Mouse (Mus musculus): ENCODE measurements around the gene Wnt11. TPM values are rescaled to one million over a fixed set of nuclear protein-coding genes. Genes with fewer than 3 reads are reported as not detected.

The Wnt11 gene
- polyA plus RNA-seq, 1 experiment from 2014 or later = 2.0 TPM

GRCm38 (mm10) chr7:98895501-98896095, 60.7 kb downstream of the Wnt11 start:
- H3K36me3 ChIP-seq = no peaks in the 10 kb centered on the region
- H3K4me2 ChIP-seq = no peak overlapping the region
- H3K4me1 ChIP-seq (replicated peaks) = peaks cover 12% of the 10 kb centered on the region
- no peaks in the 10 kb centered on the region for H3K27me3 ChIP-seq
- no peak overlapping the region for H3K27ac ChIP-seq
- WGBS = 63% methylated on average over 10 of the region's 10 CpGs
- H3K9me3 ChIP-seq = no peaks in the 10 kb centered on the region
- H3K9ac ChIP-seq = no peak overlapping the region
- no peak for ATAC-seq (ENCODE audit: low FRiP score)
- H3K4me3 ChIP-seq = no peak overlapping the region

- Histone ChIP-seq H3K36me3 (no peaks in the 10 kb centered on the region), H3K27me3 (no peaks in the 10 kb centered on the region), H3K27ac (no peak overlapping the region), H3K4me2 (no peak overlapping the region), H3K9ac (no peak overlapping the region), H3K4me3 (no peak overlapping the region), H3K4me1 (replicated peaks) (peaks cover 9% of the 10 kb centered on the region), H3K9me3 (no peaks in the 10 kb centered on the region)
- no peak for ATAC-seq (ENCODE audit: low FRiP score)
- 92% methylated on average over 8 of the region's 8 CpGs for WGBS
Observed at GRCm38 (mm10) chr7:98897323-98897722, 62.4 kb downstream of the Wnt11 start.

GRCm38 (mm10) chr7:98899815-98900214, 64.9 kb downstream of the Wnt11 start:
- H3K4me1 ChIP-seq (replicated peaks) = peaks cover 27% of the 10 kb centered on the region
- 92% methylated on average over 4 of the region's 4 CpGs for WGBS
- H3K4me3 ChIP-seq = no peak overlapping the region
- H3K27ac ChIP-seq = no peak overlapping the region
- ATAC-seq (ENCODE audit: low FRiP score) = no peak
- no peaks in the 10 kb centered on the region for H3K27me3 ChIP-seq
- H3K36me3 ChIP-seq = no peaks in the 10 kb centered on the region
- no peaks in the 10 kb centered on the region for H3K9me3 ChIP-seq
- no peak overlapping the region for H3K9ac ChIP-seq
- no peak overlapping the region for H3K4me2 ChIP-seq

GRCm38 (mm10) chr7:98901120-98901519, 66.2 kb downstream of the Wnt11 start:
- Histone ChIP-seq H3K36me3 (no peaks in the 10 kb centered on the region), H3K27me3 (no peaks in the 10 kb centered on the region), H3K4me3 (no peak overlapping the region), H3K4me1 (replicated peaks) (peaks cover 31% of the 10 kb centered on the region), H3K4me2 (no peak overlapping the region), H3K9me3 (no peaks in the 10 kb centered on the region), H3K27ac (no peak overlapping the region), H3K9ac (no peak overlapping the region)
- 100% methylated on average over 1 of the region's 1 CpGs for WGBS
- no peak for ATAC-seq (ENCODE audit: low FRiP score)

- Histone ChIP-seq H3K4me2 (no peak overlapping the region), H3K27me3 (no peaks in the 10 kb centered on the region), H3K9ac (no peak overlapping the region), H3K4me3 (no peak overlapping the region), H3K36me3 (no peaks in the 10 kb centered on the region), H3K4me1 (replicated peaks) (peaks cover 34% of the 10 kb centered on the region), H3K27ac (no peak overlapping the region), H3K9me3 (no peaks in the 10 kb centered on the region)
- no peak for ATAC-seq (ENCODE audit: low FRiP score)
- 68% methylated on average over 5 of the region's 5 CpGs for WGBS
Observed at GRCm38 (mm10) chr7:98903884-98904283, 69.0 kb downstream of the Wnt11 start.

Other genes with a start within 250 kb of the Wnt11 start
- gene Emsy, start 178.3 kb upstream of the Wnt11 start, polyA plus RNA-seq (2015; fragmentation: Nextera tagmentation; extraction: Ambion mirVana) = 35.0 and 36.2 TPM in 2 replicates
- 45.9 and 49.4 TPM in 2 replicates for gene Thap12, start 132.0 kb upstream of the Wnt11 start, polyA plus RNA-seq (2015; fragmentation: Nextera tagmentation; extraction: Ambion mirVana)